Mouse (Mus musculus) G1E (cell line): Measurements from ENCODE around the gene Acp4. TPM values are rescaled to one million over a fixed set of nuclear protein-coding genes. Genes with fewer than 3 reads are reported as not detected.

ENCODE experiments used
- ATAC-seq: 2 replicates; pipeline ENCODE4 v1.8.0; 2016; ENCODE audit warnings: mild to moderate bottlenecking; ENCODE audit not compliant: insufficient number of reproducible peaks, poor library complexity, low FRiP score, severe bottlenecking; ENCODE audit errors: extremely low read depth
- DNase-seq: peaks from one replicate; pipeline ENCODE4 v3.0.0; 2012; ENCODE audit warnings: low spot score
- H3K27me3 ChIP-seq: 2 replicates; pipeline ENCODE4 v1.6.1; 2012; ENCODE audit warnings: mild to moderate bottlenecking, low read length, inconsistent platforms; ENCODE audit not compliant: insufficient read depth
- H3K36me3 ChIP-seq: replicated peaks from 2 replicates; pipeline ENCODE3; 2012; ENCODE audit warnings: mild to moderate bottlenecking, inconsistent platforms
- H3K4me1 ChIP-seq: 2 replicates; pipeline ENCODE4 v1.6.1; 2012; ENCODE audit warnings: low read depth, low read length, inconsistent platforms, mixed read lengths; ENCODE audit not compliant: insufficient read depth
- H3K4me3 ChIP-seq: 2 replicates; pipeline ENCODE4 v1.5.1; 2012; ENCODE audit warnings: low read depth, mild to moderate bottlenecking, inconsistent platforms, low read length, moderate library complexity, mixed read lengths
- H3K9me3 ChIP-seq: replicated peaks from 2 replicates; pipeline ENCODE4 v1.6.1; 2012; ENCODE audit warnings: inconsistent platforms
- CTCF ChIP-seq: IDR thresholded peaks from 2 replicates; pipeline ENCODE4 v1.5.1; 2012; ENCODE audit warnings: low read depth, low read length, inconsistent platforms, mixed read lengths
- GATA1 ChIP-seq: IDR thresholded peaks from 2 replicates; pipeline ENCODE4 v1.6.1; 2012; ENCODE audit warnings: borderline replicate concordance, low read length, inconsistent platforms, mixed read lengths
- GATA2 ChIP-seq: IDR thresholded peaks from 2 replicates; pipeline ENCODE4 v1.6.1; 2012; ENCODE audit warnings: low read depth, low read length, inconsistent platforms, borderline replicate concordance
- POLR2AphosphoS5 ChIP-seq: IDR thresholded peaks from 2 replicates; pipeline ENCODE4 v1.6.1; 2012; ENCODE audit warnings: low read depth, low read length, inconsistent platforms; ENCODE audit not compliant: insufficient replicate concordance
- TAL1 ChIP-seq: conservative IDR thresholded peaks from 2 replicates; pipeline ENCODE4 v1.6.1; 2012; ENCODE audit warnings: low read depth, low read length, inconsistent platforms, mixed read lengths
- polyA plus RNA-seq: library from polyadenylated mRNA; stranded (reverse); fragments of >175 nt; gene quantifications from 2 replicates; pipeline ENCODE4 v1.2.3, GENCODE M21; 2012
- total RNA-seq, 2 experiments: library from RNA; stranded (forward) in 1 of 2; stranded (reverse) in 1 of 2; fragments of 200-1000 nt in 1 of 2; fragments of >200 nt in 1 of 2; fragmentation: Nextera tagmentation in 1 of 2; gene quantifications; 2 replicates each; pipeline ENCODE4 v1.2.3; 2014 to 2017

Acp4 gene
- total RNA-seq (2014; fragmentation: Nextera tagmentation): not detected in 2 replicates
- not detected in 2 replicates for total RNA-seq (2017)
- not detected in 2 replicates for polyA plus RNA-seq

DNA sequence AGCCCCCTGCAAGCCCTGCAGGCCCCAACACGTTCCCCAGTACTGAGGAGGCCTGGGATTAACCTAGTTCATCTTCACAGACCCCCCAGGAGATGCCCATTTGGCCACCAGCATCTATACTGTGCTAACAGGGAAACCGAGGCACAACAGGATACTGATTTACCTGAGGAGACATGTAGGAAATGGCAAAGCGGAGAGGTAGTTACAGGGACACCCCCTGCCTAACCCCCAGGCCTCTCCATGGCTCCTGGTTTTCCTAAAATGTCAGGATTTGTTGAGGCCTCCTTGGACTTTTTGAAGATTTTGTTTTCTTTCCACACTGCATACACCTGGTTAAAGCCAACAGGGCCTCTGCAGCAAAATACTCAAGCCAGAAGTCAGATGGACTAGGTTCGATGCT, at the start of gene Acp4:
Gene Acp4, minus strand, starts transcription at position 101 of the 400 bp plus-strand sequence.
- ATAC-seq (no peak), DNase-seq (no peak)
- Histone ChIP-seq H3K4me1 (peaks cover 17% of the 10 kb centered on the region), H3K36me3 (peaks cover 40% of the 10 kb centered on the region), H3K27me3 (peaks cover 29% of the 10 kb centered on the region), H3K4me3 (no peak within 1 kb of the TSS), H3K9me3 (no peaks in the 10 kb centered on the region)
- TF ChIP-seq POLR2AphosphoS5: no peak
- TF ChIP-seq GATA1: no peak
- no peak for TF ChIP-seq GATA2
- TF ChIP-seq TAL1: no peak
- TF ChIP-seq CTCF: no peak

DNA sequence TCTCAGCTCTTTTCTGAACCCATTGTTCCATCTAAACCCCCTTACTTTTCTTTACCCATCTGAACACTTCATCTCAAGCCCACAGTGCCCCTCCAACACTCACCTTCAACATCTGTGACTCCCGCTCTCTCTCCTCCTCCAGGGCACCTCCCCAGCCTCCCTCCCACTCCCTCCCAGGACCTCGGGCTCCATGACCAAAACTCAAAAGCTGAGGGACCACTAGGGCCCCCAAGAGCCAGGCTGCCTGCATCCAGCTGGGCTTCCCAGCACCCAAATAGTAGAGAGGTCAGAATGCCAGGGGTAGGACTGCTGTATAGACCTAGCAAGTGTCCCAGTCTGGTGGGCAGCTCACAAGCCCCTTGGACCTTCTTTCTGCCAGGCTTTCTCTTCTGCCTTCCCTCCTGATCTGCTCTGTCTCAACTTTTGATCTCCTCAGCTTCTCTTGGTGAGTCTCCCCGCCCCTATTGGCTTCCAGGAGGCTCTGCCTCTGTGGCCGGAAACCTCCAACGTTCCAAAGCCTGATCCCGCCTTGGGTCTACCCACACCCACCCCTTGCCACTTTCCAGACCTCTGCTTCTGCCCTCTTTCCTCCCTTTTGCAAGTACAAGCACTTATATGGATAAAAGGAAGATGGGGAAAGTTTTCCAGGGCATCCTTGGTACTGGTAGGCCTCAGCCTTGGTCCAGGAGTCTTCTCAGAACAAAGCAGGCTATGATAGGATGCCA, 49.5 kb upstream of the Acp4 start, which contains the start of gene Clec11a:
Gene Clec11a, minus strand, starts transcription at position 387 of the 725 bp plus-strand sequence.
- ATAC-seq (no peak), DNase-seq (no peak)
- no peak for TF ChIP-seq CTCF
- no peak for TF ChIP-seq GATA2
- TF ChIP-seq TAL1: no peak
- TF ChIP-seq GATA1: no peak
- no peak for TF ChIP-seq POLR2AphosphoS5
- no peaks in the 10 kb centered on the region for H3K9me3 ChIP-seq
- H3K4me1 ChIP-seq: peaks cover 34% of the 10 kb centered on the region
- H3K4me3 ChIP-seq: peak within 1 kb of the TSS; percentile 87
- peaks cover 7% of the 10 kb centered on the region for H3K36me3 ChIP-seq
- H3K27me3 ChIP-seq: peaks cover 44% of the 10 kb centered on the region

DNA sequence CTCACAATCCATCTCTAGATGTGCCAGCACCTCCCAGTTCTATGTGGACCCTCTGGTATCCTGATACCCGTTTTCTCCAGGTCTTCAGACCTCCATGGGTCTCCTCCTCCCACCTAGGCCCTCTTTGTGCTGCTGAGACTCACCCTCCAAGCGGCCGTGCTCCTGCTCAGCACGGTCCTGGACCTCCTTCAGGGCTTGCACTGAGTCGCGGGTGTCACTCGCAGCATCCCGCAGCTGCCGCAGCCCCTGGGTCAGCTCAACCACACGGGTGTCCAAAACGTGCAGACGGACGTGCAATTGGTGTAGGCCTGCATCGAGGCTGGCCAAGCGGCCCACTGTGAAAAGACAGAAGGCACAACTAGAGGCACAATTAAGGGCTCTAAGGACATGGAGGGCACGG, 48.5 kb upstream of the Acp4 start:
- DNase-seq (no peak), ATAC-seq (no peak)
- Histone ChIP-seq H3K9me3 (no peaks in the 10 kb centered on the region), H3K4me3 (peak overlapping the region; percentile 87), H3K27me3 (peaks cover 39% of the 10 kb centered on the region), H3K36me3 (peaks cover 7% of the 10 kb centered on the region), H3K4me1 (peaks cover 27% of the 10 kb centered on the region)
- no peak for TF ChIP-seq GATA2
- TF ChIP-seq TAL1: no peak
- no peak for TF ChIP-seq CTCF
- no peak for TF ChIP-seq GATA1
- TF ChIP-seq POLR2AphosphoS5: no peak

DNA sequence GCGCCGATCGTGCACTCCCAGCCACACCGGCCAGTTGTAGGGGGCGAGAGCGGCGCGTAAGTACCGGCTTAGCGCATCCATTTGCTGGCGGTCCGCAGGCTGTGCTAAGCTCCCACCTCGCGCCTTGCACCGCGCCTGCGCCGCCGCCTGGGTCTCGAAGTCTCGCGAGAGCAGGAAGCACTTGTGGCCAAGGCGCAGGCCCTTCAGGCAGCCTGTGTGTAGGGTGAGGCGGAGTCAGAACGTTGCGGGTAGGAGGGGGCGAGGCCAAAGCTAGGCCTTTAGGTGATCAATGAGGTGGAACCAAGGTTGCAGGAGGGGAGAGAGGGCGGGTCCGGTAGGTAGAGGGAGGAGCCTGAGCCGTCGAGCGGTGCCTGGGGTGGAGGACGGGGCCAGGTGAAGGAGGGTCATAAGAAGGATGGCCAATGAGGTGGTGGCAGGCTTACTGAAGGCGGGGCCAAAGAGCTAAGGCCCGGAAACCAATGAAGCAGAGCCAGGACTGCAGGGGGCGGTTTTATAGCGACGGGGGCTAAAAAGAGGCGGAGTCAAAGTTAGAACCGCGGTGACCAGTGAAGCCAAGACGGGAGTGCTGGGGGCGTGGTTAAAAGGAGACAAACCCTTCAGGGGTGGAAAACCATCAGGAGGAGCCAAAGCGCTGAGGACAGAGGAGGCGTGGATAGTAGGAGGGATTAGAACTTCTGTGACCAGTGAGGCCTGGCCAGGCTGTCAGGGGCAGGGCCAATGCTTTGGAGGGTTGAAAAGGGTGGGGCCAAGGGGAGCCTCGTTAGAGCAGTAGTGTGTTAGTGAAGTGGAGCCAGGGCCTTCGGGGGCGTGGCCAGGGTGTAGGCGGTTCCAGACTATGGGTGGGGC, 47.8 kb upstream of the Acp4 start:
- Histone ChIP-seq H3K36me3 (peaks cover 7% of the 10 kb centered on the region), H3K27me3 (peaks cover 36% of the 10 kb centered on the region), H3K4me1 (peaks cover 27% of the 10 kb centered on the region), H3K4me3 (peak overlapping the region; percentile 87), H3K9me3 (no peaks in the 10 kb centered on the region)
- peak; percentile 96 for DNase-seq
- no peak for TF ChIP-seq TAL1
- no peak for TF ChIP-seq GATA1
- TF ChIP-seq CTCF: no peak
- no peak for TF ChIP-seq POLR2AphosphoS5
- no peak for TF ChIP-seq GATA2
- peak; percentile 90 for ATAC-seq

DNA sequence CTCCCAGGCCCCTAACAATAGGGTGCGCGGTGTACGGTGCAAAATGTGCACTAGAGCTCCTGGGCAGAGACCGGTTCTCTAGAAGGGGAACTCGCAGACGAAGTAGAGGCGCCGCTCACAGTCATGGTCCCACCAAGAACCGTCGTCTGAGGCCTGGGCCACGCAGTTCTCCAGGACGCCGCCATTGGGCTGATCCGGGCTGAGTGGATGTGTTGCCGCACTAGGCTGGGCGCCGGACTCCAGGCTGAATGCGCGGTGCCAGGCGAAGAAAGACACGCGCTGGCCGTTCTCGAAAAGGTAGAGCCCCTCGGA, 47.2 kb upstream of the Acp4 start:
- DNase-seq: peak; percentile 19
- TF ChIP-seq GATA1 (no peak), GATA2 (no peak), POLR2AphosphoS5 (no peak), CTCF (no peak), TAL1 (no peak)
- Histone ChIP-seq H3K4me3 (peak overlapping the region; percentile 87), H3K4me1 (peaks cover 27% of the 10 kb centered on the region), H3K9me3 (no peaks in the 10 kb centered on the region), H3K27me3 (peaks cover 30% of the 10 kb centered on the region), H3K36me3 (peaks cover 7% of the 10 kb centered on the region)
- no peak for ATAC-seq
